In the genomic region with DNA sequence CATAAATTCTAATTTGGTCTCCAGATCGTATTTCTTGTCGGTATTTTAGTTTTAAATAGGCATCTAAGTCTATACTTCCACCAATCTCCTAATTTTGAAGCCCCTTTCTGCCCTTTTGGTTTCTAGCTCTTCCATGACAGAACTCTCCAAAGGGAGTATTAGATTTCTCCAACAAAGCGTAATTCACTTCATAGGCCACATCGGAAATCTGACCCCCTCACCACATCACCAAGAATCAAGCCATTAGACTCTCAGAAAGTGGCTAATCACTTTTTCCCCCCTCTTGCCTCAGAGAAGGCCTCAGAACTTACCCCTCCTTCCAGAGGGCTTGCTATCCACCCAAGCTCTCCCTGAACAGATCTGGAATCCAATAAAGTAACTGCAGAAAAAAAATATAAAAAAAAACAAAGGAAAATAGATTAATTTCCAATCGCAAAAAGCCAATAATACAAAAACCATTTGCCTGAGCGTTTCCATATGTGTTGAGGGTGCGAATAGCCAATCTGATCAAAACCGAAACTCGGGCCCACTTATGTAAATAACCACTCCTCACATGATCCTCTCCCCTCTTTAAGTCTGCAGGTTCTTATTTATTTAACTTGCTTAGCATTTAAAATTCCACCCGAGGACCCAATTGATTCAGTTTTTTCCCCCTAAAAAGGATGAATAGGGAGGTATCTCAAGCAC, we compare ENCODE assay signal across 1 mouse cellular context.
TF ChIP-seq lines count a peak whose summit lies in the region.

No protein-coding gene starts in this region.

TF ChIP-seq in CH12.LX, 34 proteins besides CTCF, POLR2A, EP300 and RAD21 (continued from another document):
- TF ChIP-seq MEF2A (IDR thresholded peaks at IDR 0.05; ENCODE audit: borderline replicate concordance, low read depth, low read length) (peak; percentile 43; the same call in 1 of the 2 replicates), RCOR1 (conservative IDR thresholded peaks at IDR 0.05; ENCODE audit: low read depth, low read length) (0 out of 2 replicates have a peak, but pooled peaks have one; percentile 37)
TF ChIP-seq in CH12.LX: peak in this region for 11.
